Mouse (Mus musculus): Measurements from ENCODE around the gene Col6a4.

GRCm38 (mm10) chr9:106013139-106013538 is 83.4 kb downstream of the Col6a4 start:
- no peak for TF ChIP-seq CTCF (IDR thresholded peaks at IDR 0.05; ENCODE audit: low read depth, low read length)
- TF ChIP-seq POLR2A (IDR thresholded peaks at IDR 0.05; ENCODE audit: extremely low read depth, insufficient read depth, low read length) = no peak

Data from liver, adult 2 months (tissue).